Comparison of ENCODE assay signal across 13 mouse cellular contexts in genomic region chr2:6391261-6391660, GRCm38 (mm10).
"Had no signal": no experiment of that assay in that cellular context is flagged by ENCODE, and none has a peak within 500 bp of the region (broad histone marks: within the 10 kb centered on the region; RNA-seq: fewer than 3 reads in every experiment).

No protein-coding gene starts in this region.

- DNase-seq: kidney, adult 11 months; kidney, postnatal 10 days; kidney, postnatal 4 days; left cerebral cortex, postnatal 4 days; lung, adult 18-20 months; lung, postnatal 10 days; right cerebral cortex, adult 18-20 months; right cerebral cortex, postnatal 25 days had no signal

- ATAC-seq: midbrain, embryonic 16.5 days had no signal

- H3K4me2 ChIP-seq: limb, embryonic 13.5 days; midbrain, embryonic 12.5 days had no signal

- H3K4me3 ChIP-seq: layer of hippocampus, adult 2 months; limb, embryonic 13.5 days; midbrain, embryonic 12.5 days had no signal

- H3K27me3 ChIP-seq: limb, embryonic 13.5 days; midbrain, embryonic 12.5 days had no signal

- H3K9ac ChIP-seq: limb, embryonic 13.5 days; liver, embryonic 14.5 days; midbrain, embryonic 12.5 days had no signal

- H3K9me3 ChIP-seq: limb, embryonic 13.5 days; midbrain, embryonic 12.5 days had no signal

- H3K27ac ChIP-seq: layer of hippocampus, adult 2 months; limb, embryonic 13.5 days; liver, embryonic 14.5 days; midbrain, embryonic 12.5 days had no signal
